Mouse (Mus musculus): ENCODE measurements at regions not wholly inside any gene's neighbourhood (a gene's known extent, or its start where the extent isn't known, plus 50 kb on each side); places are given as distances from the start of the nearest gene placed in this dataset.

DNA sequence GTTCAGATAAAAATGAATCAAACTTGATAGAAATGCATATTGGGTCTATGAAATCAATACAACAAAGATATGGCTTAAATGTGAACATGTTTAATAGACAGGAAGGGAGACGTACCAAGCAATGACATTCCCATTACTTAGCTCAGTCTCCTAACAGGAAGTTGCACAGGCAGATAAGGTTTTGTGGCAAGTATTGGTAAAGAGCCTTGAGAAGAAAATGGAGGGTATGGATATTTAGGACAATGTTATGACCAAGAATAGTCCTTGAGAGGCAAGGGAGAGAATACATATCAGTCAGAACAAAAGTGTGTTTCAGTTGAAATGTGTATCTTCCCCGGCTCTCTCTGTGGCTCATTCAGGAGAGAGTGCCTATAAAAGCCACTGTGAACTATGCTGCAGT, 60.7 kb upstream of the Tab2 start:
- no peak for TF ChIP-seq ZC3H11A (IDR thresholded peaks at IDR 0.05; ENCODE audit: borderline replicate concordance, low read depth, low read length)
- no peak for TF ChIP-seq HCFC1 (IDR thresholded peaks at IDR 0.05; ENCODE audit: borderline replicate concordance, insufficient read depth, low read length)

Data from ES-E14 (cell line).